27 mouse cellular contexts compared by ENCODE assay signal in the genomic region with DNA sequence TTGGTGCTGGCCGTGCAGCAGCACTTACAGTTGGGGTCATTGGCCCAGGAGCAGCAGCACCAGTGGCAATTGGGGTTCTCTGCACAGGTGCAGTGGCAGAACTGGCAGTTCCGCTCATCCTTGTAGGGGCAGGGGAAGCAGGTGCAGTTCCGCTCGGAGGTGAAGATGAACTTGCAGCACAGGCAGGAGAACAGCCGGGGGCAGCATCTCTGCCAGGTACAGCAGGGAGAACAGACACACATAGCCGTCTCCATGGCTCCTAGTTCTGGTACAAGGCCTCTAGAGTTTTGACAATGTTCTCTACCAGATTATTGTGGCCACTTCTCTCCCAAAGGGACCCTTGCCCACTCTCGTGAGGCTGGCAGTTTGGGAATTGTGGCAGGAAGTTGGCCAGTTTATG. TPM values are rescaled to one million over a fixed set of nuclear protein-coding genes. Genes with fewer than 3 reads are reported as not detected.
"Had no signal": no experiment of that assay in that cellular context is flagged by ENCODE, and none has a peak within 500 bp of the region (broad histone marks: within the 10 kb centered on the region; RNA-seq: fewer than 3 reads in every experiment).

A gene (minus strand): TSS at position 368 of the 400 bp plus-strand sequence.

- H3K27me3 ChIP-seq: lung, embryonic 15.5 days; midbrain, embryonic 12.5 days; neural tube, embryonic 13.5 days; neural tube, embryonic 15.5 days had no signal

- H3K27ac ChIP-seq: lung, embryonic 15.5 days; midbrain, embryonic 10.5 days; midbrain, embryonic 12.5 days; neural tube, embryonic 13.5 days; neural tube, embryonic 15.5 days had no signal

- H3K4me3 ChIP-seq: lung, embryonic 15.5 days; midbrain, embryonic 10.5 days; midbrain, embryonic 12.5 days; myocyte; neural tube, embryonic 13.5 days; neural tube, embryonic 15.5 days had no signal

- H3K36me3 ChIP-seq: lung, embryonic 15.5 days; midbrain, embryonic 10.5 days; midbrain, embryonic 12.5 days; neural tube, embryonic 13.5 days; neural tube, embryonic 15.5 days had no signal

- H3K4me1 ChIP-seq: lung, embryonic 15.5 days; midbrain, embryonic 10.5 days; midbrain, embryonic 12.5 days; neural tube, embryonic 13.5 days; neural tube, embryonic 15.5 days had no signal

- H3K9ac ChIP-seq: liver, postnatal 0 days; lung, embryonic 15.5 days; midbrain, embryonic 12.5 days; neural tube, embryonic 13.5 days; neural tube, embryonic 15.5 days had no signal

- DNase-seq: liver, postnatal 0 days; lung, adult 2 months; lung, postnatal 4 days; midbrain, embryonic 14.5 days; retina, postnatal 1 day; right cerebral cortex, adult 18-20 months; right cerebral cortex, postnatal 25 days; right cerebral cortex, postnatal 4 days; spleen, adult 18-20 months; thymus, adult 18-20 months; thymus, postnatal 14 days; thymus, postnatal 36 days had no signal

RNA-seq across cellular contexts. Expression of the gene that starts here (rescaled TPM):
- total RNA-seq: megakaryocyte, adult 5-6 weeks; megakaryocyte-erythroid progenitor cell, adult 5-6 weeks had no signal
- polyA plus RNA-seq: liver, postnatal 0 days; lung, adult 2 months; lung, embryonic 15.5 days; lung, postnatal 0 days; midbrain, embryonic 10.5 days; midbrain, embryonic 12.5 days; midbrain, embryonic 14.5 days; midbrain, embryonic 16.5 days; myocyte; neural tube, embryonic 11.5 days; neural tube, embryonic 13.5 days; neural tube, embryonic 15.5 days; small intestine, adult 2 months; stomach, embryonic 14.5 days; stomach, embryonic 16.5 days; thymus, postnatal 0 days had no signal
